Mouse (Mus musculus): ENCODE data around the gene Celsr3.

Gene Celsr3

GRCm38 (mm10) chr9:108825820-108826699 lies at the start of gene Celsr3:
TSS of gene Celsr3 (plus strand) at chr9:108826320.
- peak; percentile 56 for ATAC-seq (ENCODE audit: insufficient number of reproducible peaks, low FRiP score, low TSS enrichment)

- ATAC-seq (ENCODE audit: insufficient number of reproducible peaks, low FRiP score, low TSS enrichment) = no peak
Measured at GRCm38 (mm10) chr9:108776614-108777013, 49.5 kb upstream of the Celsr3 start.

- no peak for ATAC-seq (ENCODE audit: insufficient number of reproducible peaks, low FRiP score, low TSS enrichment)
Measured at GRCm38 (mm10) chr9:108777276-108777675, 48.8 kb upstream of the Celsr3 start.

- ATAC-seq (ENCODE audit: insufficient number of reproducible peaks, low FRiP score, low TSS enrichment) = no peak
Measured at GRCm38 (mm10) chr9:108780959-108781358, 45.2 kb upstream of the Celsr3 start.

- ATAC-seq (ENCODE audit: insufficient number of reproducible peaks, low FRiP score, low TSS enrichment) = no peak
Measured at GRCm38 (mm10) chr9:108781891-108782290, 44.2 kb upstream of the Celsr3 start.

GRCm38 (mm10) chr9:108782836-108783547 lies 43.1 kb upstream of the Celsr3 start:
- no peak for ATAC-seq (ENCODE audit: insufficient number of reproducible peaks, low FRiP score, low TSS enrichment)

- ATAC-seq (ENCODE audit: insufficient number of reproducible peaks, low FRiP score, low TSS enrichment) = peak; percentile 92
Measured at GRCm38 (mm10) chr9:108783548-108784463, 42.3 kb upstream of the Celsr3 start, which contains the start of gene Ip6k2. TSS of gene Ip6k2 (plus strand) at chr9:108783796.

GRCm38 (mm10) chr9:108785416-108785815 lies 40.7 kb upstream of the Celsr3 start:
- ATAC-seq (ENCODE audit: insufficient number of reproducible peaks, low FRiP score, low TSS enrichment) = no peak

- ATAC-seq (ENCODE audit: insufficient number of reproducible peaks, low FRiP score, low TSS enrichment) = no peak
Measured at GRCm38 (mm10) chr9:108786494-108786893, 39.6 kb upstream of the Celsr3 start.

- ATAC-seq (ENCODE audit: insufficient number of reproducible peaks, low FRiP score, low TSS enrichment) = no peak
Measured at GRCm38 (mm10) chr9:108787080-108787479, 39.0 kb upstream of the Celsr3 start.

- no peak for ATAC-seq (ENCODE audit: insufficient number of reproducible peaks, low FRiP score, low TSS enrichment)
Measured at GRCm38 (mm10) chr9:108788713-108789112, 37.4 kb upstream of the Celsr3 start.

GRCm38 (mm10) chr9:108792307-108792706 lies 33.8 kb upstream of the Celsr3 start:
- no peak for ATAC-seq (ENCODE audit: insufficient number of reproducible peaks, low FRiP score, low TSS enrichment)

- no peak for ATAC-seq (ENCODE audit: insufficient number of reproducible peaks, low FRiP score, low TSS enrichment)
Measured at GRCm38 (mm10) chr9:108792730-108793129, 33.4 kb upstream of the Celsr3 start.

GRCm38 (mm10) chr9:108795281-108795680 lies 30.8 kb upstream of the Celsr3 start:
- no peak for ATAC-seq (ENCODE audit: insufficient number of reproducible peaks, low FRiP score, low TSS enrichment)

GRCm38 (mm10) chr9:108795762-108796161 lies 30.4 kb upstream of the Celsr3 start:
- 0 out of 2 replicates have a peak, but pooled peaks have one; percentile 26 for ATAC-seq (ENCODE audit: insufficient number of reproducible peaks, low FRiP score, low TSS enrichment)

- ATAC-seq (ENCODE audit: insufficient number of reproducible peaks, low FRiP score, low TSS enrichment) = no peak
Measured at GRCm38 (mm10) chr9:108796351-108796981, 29.7 kb upstream of the Celsr3 start.

- no peak for ATAC-seq (ENCODE audit: insufficient number of reproducible peaks, low FRiP score, low TSS enrichment)
Measured at GRCm38 (mm10) chr9:108797477-108797876, 28.6 kb upstream of the Celsr3 start.

- no peak for ATAC-seq (ENCODE audit: insufficient number of reproducible peaks, low FRiP score, low TSS enrichment)
Measured at GRCm38 (mm10) chr9:108798508-108799075, 27.5 kb upstream of the Celsr3 start.

GRCm38 (mm10) chr9:108799564-108799963 lies 26.6 kb upstream of the Celsr3 start:
- ATAC-seq (ENCODE audit: insufficient number of reproducible peaks, low FRiP score, low TSS enrichment) = no peak
